Mouse (Mus musculus): ENCODE data around the gene Cypt4. TPM values are rescaled to one million over a fixed set of nuclear protein-coding genes. Genes with fewer than 3 reads are reported as not detected.
"Not testable (repeated sequence)": the region's sequence is repeated elsewhere in the genome, so short reads cannot be mapped to it uniquely, and the experiment has no call there.

Cypt4 gene
- total RNA-seq (2014; rRNA removed; ENCODE audit: low replicate concordance), result not detected in 2 replicates
- polyA plus RNA-seq (2015; fragmentation: Nextera tagmentation; extraction: Ambion mirVana), result not detected in 2 replicates

GRCm38 (mm10) chr9:24624896-24625295, at the start of gene Cypt4:
Cypt4 (plus strand) TSS chr9:24625196.
- DNase-seq (ENCODE audit: low spot score), result no peak
- H3K4me2 ChIP-seq (ENCODE audit: low read depth, low read length), result no peak within 1 kb of the TSS
- H3K27me3 ChIP-seq (ENCODE audit: control insufficient read depth, insufficient read depth, low read length), result no peaks in the 10 kb centered on the region
- no peak within 1 kb of the TSS for H3K27ac ChIP-seq (ENCODE audit: low read depth)
- no peak for ATAC-seq (ENCODE audit: insufficient read depth, low read depth)
- TF ChIP-seq EP300 (IDR thresholded peaks at IDR 0.05; ENCODE audit: low read depth) (no peak), CTCF (IDR thresholded peaks at IDR 0.05; ENCODE audit: low read depth) (no peak)
- H3K36me3 ChIP-seq (replicated peaks; ENCODE audit: control insufficient read depth, insufficient read depth, low read length), result no peaks in the 10 kb centered on the region
- H3K9ac ChIP-seq (replicated peaks; ENCODE audit: low read depth, low read length), result no peak within 1 kb of the TSS
- 96% methylated on average over 5 of the region's 5 CpGs for WGBS
- no peaks in the 10 kb centered on the region for H3K4me1 ChIP-seq (ENCODE audit: control insufficient read depth, insufficient read depth)
- no peak within 1 kb of the TSS for H3K4me3 ChIP-seq (ENCODE audit: low read depth, low read length)
- no peaks in the 10 kb centered on the region for H3K9me3 ChIP-seq (replicated peaks; ENCODE audit: control insufficient read depth, low read length)

- H3K9me3 ChIP-seq (replicated peaks; ENCODE audit: control insufficient read depth, low read length); H3K4me1 ChIP-seq (ENCODE audit: control insufficient read depth, insufficient read depth); H3K4me2 ChIP-seq (ENCODE audit: low read depth, low read length); DNase-seq (ENCODE audit: low spot score); H3K27me3 ChIP-seq (ENCODE audit: control insufficient read depth, insufficient read depth, low read length); H3K4me3 ChIP-seq (ENCODE audit: low read depth, low read length); H3K27ac ChIP-seq (ENCODE audit: low read depth); H3K36me3 ChIP-seq (replicated peaks; ENCODE audit: control insufficient read depth, insufficient read depth, low read length); H3K9ac ChIP-seq (replicated peaks; ENCODE audit: low read depth, low read length); ATAC-seq (ENCODE audit: insufficient read depth, low read depth): not testable (repeated sequence)
- 35% methylated on average over 2 of the region's 2 CpGs for WGBS
Observed at GRCm38 (mm10) chr9:24637341-24637740, 12.3 kb downstream of the Cypt4 start.

Other genes starting within 250 kb of the Cypt4 start
- 15.2 and 37.4 TPM in 2 replicates for gene Dpy19l1, start 122.1 kb upstream of the Cypt4 start, total RNA-seq (2014; rRNA removed; ENCODE audit: low replicate concordance)
- gene Dpy19l1, start 122.1 kb upstream of the Cypt4 start, polyA plus RNA-seq (2015; fragmentation: Nextera tagmentation; extraction: Ambion mirVana), result 3.9 and 4.0 TPM in 2 replicates
- not detected in 2 replicates for gene Dpy19l2, start 71.1 kb downstream of the Cypt4 start, total RNA-seq (2014; rRNA removed; ENCODE audit: low replicate concordance)
- 0.11 TPM in 1 of 2 replicates, not detected in the other for gene Dpy19l2, start 71.1 kb downstream of the Cypt4 start, polyA plus RNA-seq (2015; fragmentation: Nextera tagmentation; extraction: Ambion mirVana)
- 500 and 554 TPM in 2 replicates for gene Tbx20, start 149.1 kb downstream of the Cypt4 start, total RNA-seq (2014; rRNA removed; ENCODE audit: low replicate concordance)
- gene Tbx20, start 149.1 kb downstream of the Cypt4 start, polyA plus RNA-seq (2015; fragmentation: Nextera tagmentation; extraction: Ambion mirVana), result 36.9 and 51.2 TPM in 2 replicates

All from heart, postnatal 0 days (tissue).